Mouse (Mus musculus): ENCODE data around the gene Birc5. TPM values are rescaled to one million over a fixed set of nuclear protein-coding genes. Genes with fewer than 3 reads are reported as not detected.
A peak's percentile ranks its signal among the peaks of the same experiment; 100 is the strongest.

Gene Birc5
- polyA plus RNA-seq, 1 experiment from 2014 or later, result 145 TPM

DNA sequence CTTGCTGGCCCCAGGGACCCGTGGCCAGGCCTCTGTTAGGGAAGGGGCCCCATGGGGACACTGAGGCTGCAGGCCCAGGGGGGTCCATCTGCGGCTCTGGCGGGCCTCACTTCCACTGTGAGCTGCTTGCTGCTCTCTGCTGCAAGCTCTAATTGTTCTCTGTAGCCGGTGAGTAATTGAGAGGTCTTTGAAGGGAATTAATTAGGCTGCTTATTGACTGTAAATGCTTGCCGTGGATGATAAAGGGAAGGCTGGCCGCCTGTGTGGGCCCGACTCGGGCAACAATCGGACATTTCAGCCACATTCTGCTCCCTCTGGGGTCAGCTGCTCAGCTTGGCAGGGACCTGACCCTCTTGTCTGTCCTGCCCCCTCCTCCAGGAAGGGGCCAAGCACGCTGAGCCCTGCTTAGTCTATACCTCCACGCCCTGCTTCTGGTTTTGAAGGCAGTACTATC, 40.9 kb downstream of the Birc5 start:
- peaks cover 58% of the 10 kb centered on the region for H3K27me3 ChIP-seq (replicated peaks; ENCODE audit: control insufficient read depth, insufficient read depth, low read length)
- peak overlapping the region; percentile 49 for H3K27ac ChIP-seq (ENCODE audit: low read depth, low read length)
- H3K9ac ChIP-seq (ENCODE audit: low read length), result peak overlapping the region; percentile 32; the same call in 1 of the 2 replicates
- H3K36me3 ChIP-seq (ENCODE audit: control insufficient read depth, insufficient read depth, low read length), result no peaks in the 10 kb centered on the region
- WGBS, result 1% methylated on average over 11 of the region's 11 CpGs
- peak overlapping the region; percentile 47 for H3K4me2 ChIP-seq (ENCODE audit: low read length)
- ATAC-seq (peak; percentile 77), DNase-seq (ENCODE audit: low spot score) (peak; percentile 80)
- H3K4me1 ChIP-seq (ENCODE audit: control insufficient read depth, insufficient read depth, low read length), result peaks cover 29% of the 10 kb centered on the region
- no peak overlapping the region for H3K4me3 ChIP-seq (ENCODE audit: low read depth, low read length)
- no peaks in the 10 kb centered on the region for H3K9me3 ChIP-seq (replicated peaks; ENCODE audit: control insufficient read depth, low read length)

DNA sequence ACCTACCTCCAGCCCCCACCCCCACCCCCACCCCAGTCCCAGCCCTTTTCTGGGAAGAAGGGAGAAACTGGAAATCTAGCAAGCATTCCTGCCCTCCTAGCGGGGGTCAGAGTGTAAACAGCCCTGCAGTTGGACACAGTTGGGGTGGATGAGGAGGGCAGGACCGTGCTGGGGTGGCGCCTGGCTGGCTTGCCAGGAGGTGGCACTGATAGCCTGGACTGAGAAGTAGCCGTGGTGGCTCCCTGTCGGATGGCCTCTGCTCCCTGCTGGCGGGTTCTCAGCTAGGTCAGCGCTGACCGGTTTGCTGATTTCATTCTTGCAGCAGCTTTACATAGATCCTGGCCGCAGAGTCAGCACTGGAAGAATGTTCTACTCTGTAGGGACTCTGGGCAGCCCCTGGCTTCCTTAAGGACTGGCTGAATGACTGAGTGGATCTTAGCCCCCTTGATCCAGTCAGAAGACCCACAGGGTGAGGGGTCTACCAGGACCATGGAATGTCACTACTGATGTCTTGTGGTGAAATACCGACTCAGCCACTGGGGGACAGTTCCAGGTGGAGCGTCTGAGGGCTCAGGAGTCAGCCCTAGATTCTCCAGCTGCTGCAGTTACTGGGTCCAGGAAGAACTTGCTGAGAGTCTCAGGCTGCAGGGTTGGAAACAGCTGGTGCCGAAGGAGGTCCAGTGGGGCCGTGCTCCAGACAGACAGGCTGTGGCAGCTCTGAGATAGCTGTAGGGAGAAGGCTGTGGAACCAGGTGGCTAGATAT, 41.6 kb downstream of the Birc5 start:
- H3K27ac ChIP-seq (ENCODE audit: low read depth, low read length), result no peak overlapping the region
- no peaks in the 10 kb centered on the region for H3K36me3 ChIP-seq (ENCODE audit: control insufficient read depth, insufficient read depth, low read length)
- WGBS, result 13% methylated on average over 13 of the region's 13 CpGs
- H3K4me3 ChIP-seq (ENCODE audit: low read depth, low read length), result no peak overlapping the region
- no peak for ATAC-seq
- H3K4me1 ChIP-seq (ENCODE audit: control insufficient read depth, insufficient read depth, low read length), result peaks cover 29% of the 10 kb centered on the region
- H3K9me3 ChIP-seq (replicated peaks; ENCODE audit: control insufficient read depth, low read length), result no peaks in the 10 kb centered on the region
- H3K27me3 ChIP-seq (replicated peaks; ENCODE audit: control insufficient read depth, insufficient read depth, low read length), result peaks cover 58% of the 10 kb centered on the region
- 0 out of 2 replicates have a peak overlapping the region, but pooled peaks have one; percentile 47 for H3K4me2 ChIP-seq (ENCODE audit: low read length)
- 0 out of 2 replicates have a peak overlapping the region, but pooled peaks have one; percentile 17 for H3K9ac ChIP-seq (ENCODE audit: low read length)
- no peak for DNase-seq (ENCODE audit: low spot score)

DNA sequence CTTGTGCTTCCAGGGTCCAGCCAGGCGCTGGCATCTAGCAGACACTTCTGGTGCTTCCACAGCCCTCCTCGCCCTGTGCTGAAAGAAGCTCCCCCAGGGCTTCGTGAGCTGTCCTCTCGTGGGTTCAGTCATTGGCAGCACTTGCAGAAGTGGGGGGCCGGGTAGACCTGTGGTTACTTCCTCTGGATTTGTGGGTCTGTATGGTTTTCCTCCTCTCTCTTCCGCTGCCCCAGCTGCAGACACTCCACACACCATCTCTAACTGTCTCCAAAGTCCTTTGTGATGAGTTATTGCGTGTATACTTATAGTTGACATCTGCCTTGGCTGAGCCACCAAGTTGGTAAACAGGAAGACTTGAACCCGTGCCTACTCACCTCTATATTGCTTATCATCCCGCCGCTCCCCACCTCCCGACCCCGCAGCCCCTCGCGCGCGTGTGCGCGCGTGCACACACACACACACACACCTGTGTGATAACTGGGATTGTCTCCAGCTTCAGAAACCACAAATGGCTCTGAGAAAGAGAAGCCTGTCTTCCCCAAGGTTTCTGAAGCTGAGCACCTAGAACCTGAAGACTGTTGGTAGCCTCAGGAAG, 42.6 kb downstream of the Birc5 start:
- H3K27me3 ChIP-seq (replicated peaks; ENCODE audit: control insufficient read depth, insufficient read depth, low read length), result peaks cover 52% of the 10 kb centered on the region
- 93% methylated on average over 19 of the region's 19 CpGs for WGBS

DNA sequence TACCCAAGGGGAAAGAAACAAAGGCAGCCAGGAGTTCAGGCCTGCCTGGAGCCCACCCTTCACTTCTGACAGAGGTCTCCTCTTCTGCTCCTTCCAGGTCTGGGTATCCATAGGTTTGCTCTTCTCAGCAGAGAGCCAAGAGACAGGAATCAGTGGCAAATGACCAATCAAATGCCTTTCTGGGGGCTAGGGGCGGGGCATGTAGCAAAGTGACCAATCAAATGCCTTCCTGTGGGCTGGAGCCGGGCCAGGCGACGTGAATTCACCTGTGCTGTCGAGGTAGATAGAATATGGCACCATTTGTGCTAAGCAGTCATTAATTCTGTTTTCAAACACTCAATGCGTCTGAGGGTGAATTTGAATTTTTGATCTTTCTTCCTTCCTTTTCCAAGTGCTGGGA, 43.1 kb downstream of the Birc5 start:
- Histone ChIP-seq H3K27ac (ENCODE audit: low read depth, low read length) (no peak overlapping the region), H3K36me3 (ENCODE audit: control insufficient read depth, insufficient read depth, low read length) (no peaks in the 10 kb centered on the region), H3K4me1 (ENCODE audit: control insufficient read depth, insufficient read depth, low read length) (peaks cover 29% of the 10 kb centered on the region), H3K27me3 (replicated peaks; ENCODE audit: control insufficient read depth, insufficient read depth, low read length) (peaks cover 49% of the 10 kb centered on the region), H3K9me3 (replicated peaks; ENCODE audit: control insufficient read depth, low read length) (no peaks in the 10 kb centered on the region), H3K4me2 (ENCODE audit: low read length) (no peak overlapping the region), H3K9ac (ENCODE audit: low read length) (no peak overlapping the region), H3K4me3 (ENCODE audit: low read depth, low read length) (no peak overlapping the region)
- ATAC-seq, result no peak
- 62% methylated on average over 6 of the region's 6 CpGs for WGBS
- DNase-seq (ENCODE audit: low spot score), result no peak

More for the DNA sequence above, 42.6 kb downstream of the Birc5 start:
- H3K4me2 ChIP-seq (ENCODE audit: low read length), result no peak overlapping the region
- H3K9me3 ChIP-seq (replicated peaks; ENCODE audit: control insufficient read depth, low read length), result no peaks in the 10 kb centered on the region
- no peak overlapping the region for H3K9ac ChIP-seq (ENCODE audit: low read length)
- DNase-seq (ENCODE audit: low spot score) (no peak), ATAC-seq (no peak)
- no peaks in the 10 kb centered on the region for H3K36me3 ChIP-seq (ENCODE audit: control insufficient read depth, insufficient read depth, low read length)
- H3K4me1 ChIP-seq (ENCODE audit: control insufficient read depth, insufficient read depth, low read length), result peaks cover 29% of the 10 kb centered on the region
- H3K4me3 ChIP-seq (ENCODE audit: low read depth, low read length), result no peak overlapping the region
- H3K27ac ChIP-seq (ENCODE audit: low read depth, low read length), result no peak overlapping the region

DNA sequence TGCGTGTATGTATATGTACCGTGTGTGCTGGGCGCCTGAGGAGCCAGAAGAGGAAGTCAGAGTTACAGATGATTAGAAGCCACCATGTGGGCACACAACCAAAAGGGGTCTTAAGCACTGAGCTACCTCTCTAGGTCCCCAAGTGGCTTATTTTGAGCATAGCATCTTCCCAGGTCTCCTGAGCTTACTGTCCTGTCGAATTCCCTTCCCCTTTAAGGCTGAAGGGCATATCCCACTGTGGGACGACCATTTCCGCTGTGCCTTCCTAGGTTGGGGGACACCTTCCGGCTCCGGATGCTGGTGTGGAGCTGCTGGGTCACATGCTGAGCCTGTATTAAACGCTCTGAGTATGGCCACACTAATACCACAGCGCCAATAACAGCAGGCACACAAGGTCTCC, 45.6 kb downstream of the Birc5 start:
- WGBS, result 67% methylated on average over 10 of the region's 10 CpGs
- no peak overlapping the region for H3K27ac ChIP-seq (ENCODE audit: low read depth, low read length)
- H3K4me3 ChIP-seq (ENCODE audit: low read depth, low read length), result no peak overlapping the region
- H3K9me3 ChIP-seq (replicated peaks; ENCODE audit: control insufficient read depth, low read length), result no peaks in the 10 kb centered on the region
- H3K9ac ChIP-seq (ENCODE audit: low read length), result no peak overlapping the region
- ATAC-seq (no peak), DNase-seq (ENCODE audit: low spot score) (no peak)
- H3K4me1 ChIP-seq (ENCODE audit: control insufficient read depth, insufficient read depth, low read length), result peaks cover 15% of the 10 kb centered on the region
- H3K4me2 ChIP-seq (ENCODE audit: low read length), result no peak overlapping the region
- H3K27me3 ChIP-seq (replicated peaks; ENCODE audit: control insufficient read depth, insufficient read depth, low read length), result peaks cover 30% of the 10 kb centered on the region
- H3K36me3 ChIP-seq (ENCODE audit: control insufficient read depth, insufficient read depth, low read length), result no peaks in the 10 kb centered on the region

DNA sequence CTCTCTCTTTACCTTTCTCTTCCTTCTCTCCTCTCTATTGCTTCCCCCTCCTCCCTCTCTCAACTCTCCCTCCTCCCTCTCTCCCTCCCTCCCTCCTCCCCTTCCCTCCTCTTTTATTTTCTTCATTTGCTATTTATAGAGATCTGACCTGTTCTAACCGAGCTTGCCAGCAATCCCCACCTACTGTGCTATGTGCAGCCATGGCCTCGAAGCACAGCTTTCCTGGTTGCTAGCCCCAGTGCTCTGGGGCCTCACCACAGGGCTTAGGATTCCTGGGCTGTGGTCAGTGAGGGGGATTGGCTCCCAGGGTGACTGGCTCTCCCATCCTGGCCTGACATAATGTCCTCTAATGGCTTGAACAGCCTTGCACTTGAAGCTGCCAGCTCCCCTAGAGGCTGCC, 47.5 kb downstream of the Birc5 start:
- no peak for ATAC-seq
- no peak for DNase-seq (ENCODE audit: low spot score)

DNA sequence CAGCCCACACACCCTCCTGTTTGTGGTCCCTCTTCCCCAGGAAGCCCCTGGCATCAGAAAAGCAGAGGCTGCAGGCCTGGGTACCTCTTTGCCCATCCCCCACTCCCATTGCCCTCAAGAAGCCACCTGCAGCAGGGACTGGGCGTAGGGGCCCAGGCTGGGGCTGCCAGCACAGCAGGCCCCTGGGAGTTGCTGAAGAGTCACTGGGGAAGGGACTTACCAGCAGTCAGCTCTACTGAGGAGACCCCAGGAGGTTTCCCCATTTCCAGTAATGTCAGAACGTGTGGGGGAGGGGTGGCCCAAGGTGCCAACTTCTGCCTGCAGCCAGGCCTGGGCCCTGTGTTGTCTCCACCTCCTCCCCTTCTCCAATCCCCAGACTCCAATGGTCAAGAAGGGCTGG, 53.2 kb downstream of the Birc5 start:
- Histone ChIP-seq H3K27me3 (replicated peaks; ENCODE audit: control insufficient read depth, insufficient read depth, low read length) (no peaks in the 10 kb centered on the region), H3K36me3 (ENCODE audit: control insufficient read depth, insufficient read depth, low read length) (no peaks in the 10 kb centered on the region), H3K4me2 (ENCODE audit: low read length) (no peak overlapping the region), H3K4me1 (ENCODE audit: control insufficient read depth, insufficient read depth, low read length) (no peaks in the 10 kb centered on the region), H3K9me3 (replicated peaks; ENCODE audit: control insufficient read depth, low read length) (no peaks in the 10 kb centered on the region), H3K27ac (ENCODE audit: low read depth, low read length) (no peak overlapping the region), H3K4me3 (ENCODE audit: low read depth, low read length) (no peak overlapping the region), H3K9ac (ENCODE audit: low read length) (no peak overlapping the region)
- ATAC-seq (no peak), DNase-seq (ENCODE audit: low spot score) (no peak)
- 71% methylated on average over 2 of the region's 2 CpGs for WGBS

More for the DNA sequence above, 47.5 kb downstream of the Birc5 start:
- Histone ChIP-seq H3K36me3 (ENCODE audit: control insufficient read depth, insufficient read depth, low read length) (no peaks in the 10 kb centered on the region), H3K9ac (ENCODE audit: low read length) (no peak overlapping the region), H3K4me3 (ENCODE audit: low read depth, low read length) (no peak overlapping the region), H3K4me1 (ENCODE audit: control insufficient read depth, insufficient read depth, low read length) (no peaks in the 10 kb centered on the region), H3K9me3 (replicated peaks; ENCODE audit: control insufficient read depth, low read length) (no peaks in the 10 kb centered on the region), H3K4me2 (ENCODE audit: low read length) (no peak overlapping the region), H3K27me3 (replicated peaks; ENCODE audit: control insufficient read depth, insufficient read depth, low read length) (peaks cover 19% of the 10 kb centered on the region), H3K27ac (ENCODE audit: low read depth, low read length) (no peak overlapping the region)
- WGBS, result 41% methylated on average over 2 of the region's 2 CpGs

DNA sequence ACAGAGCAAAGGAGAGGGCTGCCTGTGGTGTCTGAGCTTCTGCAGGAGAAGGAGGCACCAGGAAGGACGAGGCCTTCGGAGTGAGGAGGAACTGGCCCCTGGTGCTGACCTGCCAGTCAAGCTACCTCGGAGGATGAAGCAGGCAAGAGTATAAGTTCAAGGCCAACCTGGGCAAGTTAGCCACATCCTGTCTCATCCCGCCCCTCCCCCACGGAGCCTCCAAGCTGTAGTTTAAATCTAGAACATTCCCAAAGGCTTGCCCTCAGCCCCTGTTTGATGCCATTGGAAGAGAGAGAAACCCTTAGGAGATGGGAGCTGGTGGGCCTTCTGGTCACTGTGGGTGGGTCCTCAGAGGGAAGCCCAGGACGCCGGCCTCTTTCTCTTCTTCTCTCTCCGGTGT, 55.4 kb downstream of the Birc5 start:
- no peak overlapping the region for H3K4me3 ChIP-seq (ENCODE audit: low read depth, low read length)
- H3K36me3 ChIP-seq (ENCODE audit: control insufficient read depth, insufficient read depth, low read length), result no peaks in the 10 kb centered on the region
- no peak overlapping the region for H3K27ac ChIP-seq (ENCODE audit: low read depth, low read length)
- DNase-seq (ENCODE audit: low spot score) (no peak), ATAC-seq (no peak)
- 91% methylated on average over 8 of the region's 8 CpGs for WGBS
- H3K27me3 ChIP-seq (replicated peaks; ENCODE audit: control insufficient read depth, insufficient read depth, low read length), result no peaks in the 10 kb centered on the region
- H3K4me1 ChIP-seq (ENCODE audit: control insufficient read depth, insufficient read depth, low read length), result no peaks in the 10 kb centered on the region
- H3K9ac ChIP-seq (ENCODE audit: low read length), result no peak overlapping the region
- no peak overlapping the region for H3K4me2 ChIP-seq (ENCODE audit: low read length)
- H3K9me3 ChIP-seq (replicated peaks; ENCODE audit: control insufficient read depth, low read length), result no peaks in the 10 kb centered on the region
